Mouse (Mus musculus) CD4-positive, CD25-positive, alpha-beta regulatory T cell (primary cell): Measurements from ENCODE around the gene 9930111J21Rik1. TPM values are rescaled to one million over a fixed set of nuclear protein-coding genes. Genes with fewer than 3 reads are reported as not detected.

ENCODE experiments used
- polyA plus RNA-seq: library from polyadenylated mRNA; unstranded; fragments of 100-300 nt; shearing (Covaris generic); gene quantifications from one replicate; pipeline ENCODE4 v1.2.1, GENCODE M21; 2017

Gene 9930111J21Rik1
- 215 TPM for polyA plus RNA-seq

GRCm38 (mm10) chr11:48979251-48979650 lies at the start of gene 9930111J21Rik1:
9930111J21Rik1 (minus strand) TSS chr11:48979398.

DNA sequence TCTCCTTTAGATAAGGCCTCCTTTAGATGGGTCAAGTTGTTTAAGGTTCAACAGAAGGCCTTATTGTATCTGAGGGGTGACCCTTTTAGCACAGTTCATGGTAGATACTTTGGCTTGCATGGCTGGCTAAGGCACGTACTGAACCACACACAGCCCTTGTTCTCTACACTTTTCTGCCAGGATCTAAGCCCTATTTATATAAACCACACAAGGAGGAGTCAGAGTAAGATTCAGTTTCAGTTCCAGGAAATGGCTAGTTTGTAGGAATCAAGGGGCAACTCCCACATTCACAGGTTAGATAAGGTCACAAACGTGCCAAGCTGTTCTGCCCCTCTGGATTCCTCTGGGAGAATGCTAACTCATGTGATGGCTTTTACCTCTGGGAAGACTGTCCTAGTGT lies 14.8 kb upstream of the 9930111J21Rik1 start, which contains the start of gene Tgtp1:
Gene Tgtp1, minus strand, starts transcription at position 155 of the 400 bp plus-strand sequence.

GRCm38 (mm10) chr11:48991740-48992520 lies 12.7 kb upstream of the 9930111J21Rik1 start, which contains the start of gene Gm12185:
Gm12185 (minus strand) TSS chr11:48992226.

DNA sequence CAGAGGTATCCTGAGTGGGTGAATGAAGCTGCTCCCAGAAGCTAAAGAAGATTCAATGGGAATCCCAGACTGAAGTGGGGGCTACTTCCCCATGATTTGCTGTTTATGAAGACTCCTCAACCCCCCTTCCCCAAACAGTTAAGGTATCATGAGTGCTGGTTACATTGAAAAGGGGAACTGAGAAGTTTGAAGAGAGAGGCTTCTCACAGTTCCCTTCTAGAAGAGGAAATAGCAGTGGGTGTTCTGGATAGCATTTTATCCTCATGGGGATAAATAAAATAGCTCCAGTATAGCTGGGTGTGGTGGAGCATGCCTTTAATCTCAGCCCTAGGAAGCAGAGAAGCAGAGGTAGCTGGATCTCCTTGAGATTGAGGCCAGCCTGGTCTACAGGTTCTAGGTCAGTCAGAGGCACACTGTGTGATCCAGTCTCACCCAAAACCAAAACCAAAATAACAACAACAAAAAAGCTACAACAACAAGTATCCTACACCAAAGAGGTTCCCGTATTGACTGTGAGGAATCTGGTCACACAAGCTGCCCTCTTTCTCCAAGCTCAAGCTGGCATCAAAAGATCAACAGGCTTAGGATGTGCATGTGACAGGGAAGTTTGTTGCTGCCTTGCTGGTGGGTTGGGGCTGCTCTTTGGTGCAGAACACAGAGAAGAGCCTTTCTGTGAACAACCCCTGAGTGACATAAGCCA lies 808 bp downstream of the 9930111J21Rik1 start, which contains the start of gene Olfr56:
Gene Olfr56, plus strand, starts transcription at position 650 of the 700 bp plus-strand sequence.

GRCm38 (mm10) chr11:48946090-48946489 lies 33.1 kb downstream of the 9930111J21Rik1 start, which contains the start of gene Psme2b:
Psme2b (minus strand) TSS chr11:48946190.

DNA sequence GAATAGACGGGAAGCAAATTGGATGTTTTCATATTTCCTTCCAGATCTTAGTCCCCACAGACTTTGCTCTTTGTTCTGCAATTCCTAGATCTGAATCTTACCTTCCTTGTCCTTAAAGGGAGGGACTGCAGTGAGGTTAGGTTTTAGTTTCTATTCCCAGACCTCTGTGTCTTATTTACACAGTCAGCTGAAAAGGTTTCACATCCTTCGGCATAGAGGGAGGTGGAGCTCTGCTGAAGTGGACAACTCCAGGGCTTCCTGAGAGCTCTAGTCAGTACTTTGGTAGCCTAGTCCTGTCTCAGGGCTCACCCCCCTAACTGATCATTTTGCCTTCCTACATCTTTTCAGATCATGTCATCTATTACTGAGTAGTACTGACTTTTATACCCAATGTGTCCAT lies 77.2 kb downstream of the 9930111J21Rik1 start, which contains the start of gene Gm5431:
Gene Gm5431, minus strand, starts transcription at position 194 of the 400 bp plus-strand sequence.

Other genes starting within 250 kb of the 9930111J21Rik1 start
- gene Rack1, start 179.1 kb downstream of the 9930111J21Rik1 start, polyA plus RNA-seq, result 572 TPM
- gene Trim41, start 162.0 kb downstream of the 9930111J21Rik1 start, polyA plus RNA-seq, result 1.3 TPM
- 1.2 TPM for gene Trim7, start 153.3 kb downstream of the 9930111J21Rik1 start, polyA plus RNA-seq
- gene Gm12184, start 152.7 kb downstream of the 9930111J21Rik1 start, polyA plus RNA-seq, result 6.0 TPM
- 128 TPM for gene Irgm1, start 107.7 kb downstream of the 9930111J21Rik1 start, polyA plus RNA-seq
- gene Gm5431, start 77.2 kb downstream of the 9930111J21Rik1 start, polyA plus RNA-seq, result 1.3 TPM
- 224 TPM for gene Psme2b, start 33.2 kb downstream of the 9930111J21Rik1 start, polyA plus RNA-seq
- gene Olfr56, start 509 bp downstream of the 9930111J21Rik1 start, polyA plus RNA-seq, result 1.0 TPM
- 5.1 TPM for gene Gm12185, start 12.8 kb upstream of the 9930111J21Rik1 start, polyA plus RNA-seq
- 197 TPM for gene Tgtp1, start 14.8 kb upstream of the 9930111J21Rik1 start, polyA plus RNA-seq
- 116 TPM for gene 9930111J21Rik2, start 71.8 kb upstream of the 9930111J21Rik1 start, polyA plus RNA-seq
- gene Tgtp2, start 84.8 kb upstream of the 9930111J21Rik1 start, polyA plus RNA-seq, result 249 TPM
- gene Ifi47, start 97.2 kb upstream of the 9930111J21Rik1 start, polyA plus RNA-seq, result 436 TPM
- gene Olfr1396, start 135.5 kb upstream of the 9930111J21Rik1 start, polyA plus RNA-seq, result not detected
- not detected for gene Olfr1395, start 162.9 kb upstream of the 9930111J21Rik1 start, polyA plus RNA-seq
- not detected for gene Olfr1394, start 175.0 kb upstream of the 9930111J21Rik1 start, polyA plus RNA-seq
- not detected for gene Btnl9, start 207.8 kb upstream of the 9930111J21Rik1 start, polyA plus RNA-seq
- gene Zfp62, start 223.9 kb upstream of the 9930111J21Rik1 start, polyA plus RNA-seq, result 59.5 TPM